Mouse (Mus musculus): ENCODE measurements around the gene Galc.
"Not testable (repeated sequence)": the region's sequence is repeated elsewhere in the genome, so short reads cannot be mapped to it uniquely, and the experiment has no call there.

Galc gene

DNA sequence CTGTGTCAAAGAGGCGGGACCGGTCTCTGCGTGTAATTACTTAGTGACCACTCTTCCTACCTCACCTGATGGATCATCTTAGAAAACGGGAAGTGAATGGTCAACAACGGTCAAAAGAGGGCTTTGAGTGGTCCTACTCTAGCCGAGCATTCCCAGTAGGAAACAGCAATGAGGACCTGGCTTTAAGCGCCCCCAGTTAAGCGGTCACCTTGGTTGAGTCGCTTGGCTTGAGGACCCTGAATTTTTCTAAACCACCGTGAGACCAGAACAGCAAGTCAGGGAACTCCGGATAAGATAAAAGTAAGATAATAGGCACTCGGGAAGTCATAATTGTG lies 226 bp upstream of the Galc start:
- in situ Hi-C loops (cut with MboI; ENCODE audit: low pct_unique_long_range_greater_than_20kb in 1 of 2, low sequenced_read_pairs in 2 of 2, unreplicated experiment in 1 of 2) = no loop called here

DNA sequence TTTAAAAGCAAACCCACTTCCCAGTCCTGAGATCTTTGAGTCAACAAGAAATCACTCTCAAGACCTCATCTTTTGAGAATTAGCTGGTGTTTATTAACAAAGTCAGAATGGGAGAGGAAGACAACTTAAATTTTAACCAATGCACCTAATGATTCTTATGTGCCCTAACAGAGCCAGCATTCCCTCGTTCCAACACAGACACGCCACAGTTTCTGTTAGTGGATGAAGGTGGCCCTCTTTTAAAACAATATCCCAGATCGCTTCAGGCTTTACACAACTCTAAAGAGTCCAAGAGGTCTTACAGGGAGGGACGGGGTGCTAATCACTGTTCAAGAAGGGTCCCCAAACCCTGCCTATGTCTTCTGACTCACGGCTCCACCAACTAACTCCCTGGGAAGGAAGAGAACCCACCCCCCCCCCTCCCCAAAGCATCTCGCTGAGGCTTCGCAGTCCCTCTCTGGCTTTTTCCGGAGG lies 851 bp downstream of the Galc start:
- in situ Hi-C loops (cut with MboI; ENCODE audit: low pct_unique_long_range_greater_than_20kb in 1 of 2, low sequenced_read_pairs in 2 of 2, unreplicated experiment in 1 of 2) = no loop called here

DNA sequence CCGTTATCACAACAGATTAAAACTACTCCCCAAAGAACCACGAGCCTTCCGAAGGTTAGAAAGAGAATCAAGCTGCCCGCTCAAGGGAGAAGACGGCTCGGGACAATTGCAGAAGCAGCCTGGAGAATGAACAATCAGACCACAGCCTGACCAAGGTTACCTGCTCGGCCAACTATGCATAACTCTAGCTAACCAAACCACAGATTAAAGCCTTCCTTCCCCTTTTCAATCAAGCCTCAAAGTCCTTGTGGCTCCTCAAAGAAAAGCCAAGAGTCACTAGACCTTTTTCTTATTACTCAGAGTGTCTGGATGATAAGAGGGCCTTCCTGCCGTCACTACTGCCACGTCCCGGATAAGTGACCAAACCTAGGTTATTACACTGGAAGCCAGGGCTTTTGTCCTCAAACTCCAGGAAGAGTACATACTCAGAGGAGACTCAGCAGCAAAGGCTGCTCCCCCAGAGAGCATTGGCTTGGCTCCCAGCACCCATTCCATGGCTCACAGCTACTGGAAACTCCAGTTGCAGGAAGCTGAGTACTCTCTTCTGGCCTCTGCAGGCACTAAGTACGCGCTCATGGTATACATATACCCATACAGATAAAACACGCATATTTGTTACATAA lies 3.8 kb downstream of the Galc start:
- in situ Hi-C loops (cut with MboI; ENCODE audit: low pct_unique_long_range_greater_than_20kb in 1 of 2, low sequenced_read_pairs in 2 of 2, unreplicated experiment in 1 of 2) = no loop called here

DNA sequence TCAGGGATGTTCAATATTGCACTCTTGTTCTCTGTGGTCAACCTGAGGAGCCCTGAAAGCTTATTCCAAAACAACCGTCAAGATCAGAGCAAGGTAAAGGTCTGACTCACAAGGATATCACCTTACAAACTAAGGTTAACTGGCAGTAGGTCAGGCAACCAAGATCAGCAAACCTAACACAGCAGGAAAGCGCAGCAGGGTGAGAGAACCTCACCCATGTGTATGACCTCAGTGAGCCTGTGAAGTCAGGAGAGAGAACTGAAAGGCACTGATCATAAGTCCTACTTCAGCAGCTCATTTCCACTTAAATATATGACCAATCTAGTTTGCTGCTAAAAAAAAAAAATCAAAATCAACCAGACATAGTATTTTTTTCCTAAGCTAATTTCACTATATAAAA lies 6.8 kb downstream of the Galc start:
- in situ Hi-C loops (cut with MboI; ENCODE audit: low pct_unique_long_range_greater_than_20kb in 1 of 2, low sequenced_read_pairs in 2 of 2, unreplicated experiment in 1 of 2) = no loop called here

DNA sequence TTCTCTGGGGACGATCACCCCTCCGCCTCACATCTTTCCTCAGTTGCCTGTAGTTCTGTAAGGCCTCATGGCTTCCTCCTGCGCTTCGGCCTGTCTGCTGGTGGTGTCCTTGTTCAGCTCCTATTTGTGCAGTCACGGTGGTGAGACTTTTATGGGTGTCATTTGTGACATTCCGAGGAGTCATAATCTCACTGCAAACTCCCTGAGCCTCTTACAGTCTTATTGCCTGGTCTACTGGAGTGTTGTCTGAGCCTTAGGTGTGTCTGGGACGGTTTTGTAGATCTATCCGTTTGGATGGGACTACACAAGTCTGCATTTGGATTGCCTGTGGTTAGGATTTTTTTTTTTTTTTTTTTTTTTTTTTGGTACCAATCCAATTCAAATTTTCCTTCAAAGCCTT lies 8.9 kb downstream of the Galc start:
- in situ Hi-C loops (cut with MboI; ENCODE audit: low pct_unique_long_range_greater_than_20kb in 1 of 2, low sequenced_read_pairs in 2 of 2, unreplicated experiment in 1 of 2) = no loop called here

DNA sequence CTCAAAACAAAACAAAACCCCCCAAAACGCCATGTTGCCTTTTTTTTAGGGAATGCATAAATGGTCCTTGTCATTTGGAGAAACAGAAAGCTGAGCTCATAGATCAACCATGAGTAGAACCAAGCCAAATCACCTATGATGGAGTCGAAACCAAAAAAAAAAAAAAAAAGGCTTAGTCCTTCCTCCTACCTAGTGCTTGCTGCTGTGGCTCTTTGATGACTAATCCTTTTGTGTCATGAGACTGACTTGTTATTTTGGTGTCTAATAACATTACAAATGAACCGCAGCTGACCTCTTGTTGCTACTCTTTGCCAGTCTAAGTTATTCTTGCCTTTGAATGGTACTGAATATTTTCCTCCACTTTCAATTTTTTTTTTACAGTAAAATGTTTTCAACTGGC lies 9.6 kb downstream of the Galc start:
- in situ Hi-C loops (cut with MboI; ENCODE audit: low pct_unique_long_range_greater_than_20kb in 1 of 2, low sequenced_read_pairs in 2 of 2, unreplicated experiment in 1 of 2) = no loop called here

DNA sequence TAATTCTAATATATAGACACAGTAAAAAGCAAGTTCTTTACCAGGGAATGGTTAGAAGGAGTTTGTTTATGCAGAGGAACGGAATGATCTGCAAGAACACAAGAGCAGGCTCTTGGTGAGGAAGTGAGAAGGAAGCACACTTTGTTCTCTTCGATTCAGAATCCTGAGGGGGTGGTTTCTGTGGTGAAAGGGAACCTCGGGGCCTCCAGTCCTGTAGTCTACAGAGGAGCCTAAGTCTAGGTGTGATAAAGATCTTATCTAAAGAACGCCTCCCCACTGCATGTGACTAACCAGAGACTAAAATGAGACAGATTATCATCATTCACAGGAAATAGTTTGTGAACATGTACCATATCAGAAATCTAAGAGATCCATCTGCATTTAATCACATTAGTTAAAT lies 12.4 kb downstream of the Galc start:
- in situ Hi-C loops (cut with MboI; ENCODE audit: low pct_unique_long_range_greater_than_20kb in 1 of 2, low sequenced_read_pairs in 2 of 2, unreplicated experiment in 1 of 2) = no loop called here

DNA sequence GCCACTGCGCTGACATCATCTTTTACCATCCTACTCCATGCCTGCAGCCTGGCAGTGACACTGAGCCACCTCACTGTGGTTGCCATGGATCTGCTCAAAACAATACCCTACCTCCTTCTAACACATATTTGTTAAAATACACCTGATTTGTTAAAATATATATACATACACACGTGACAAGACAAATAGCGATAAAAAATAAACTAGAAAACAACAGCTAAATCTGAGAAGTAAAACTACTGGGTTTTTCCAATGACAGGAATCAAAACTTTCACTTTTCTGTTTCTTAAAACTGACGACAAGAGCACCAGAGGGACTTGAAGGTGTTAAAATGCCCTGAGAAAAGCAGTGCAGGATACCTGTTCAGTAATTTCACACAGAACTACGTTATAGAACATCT lies 14.4 kb downstream of the Galc start:
- in situ Hi-C loops (cut with MboI; ENCODE audit: low pct_unique_long_range_greater_than_20kb in 1 of 2, low sequenced_read_pairs in 2 of 2, unreplicated experiment in 1 of 2) = no loop called here

DNA sequence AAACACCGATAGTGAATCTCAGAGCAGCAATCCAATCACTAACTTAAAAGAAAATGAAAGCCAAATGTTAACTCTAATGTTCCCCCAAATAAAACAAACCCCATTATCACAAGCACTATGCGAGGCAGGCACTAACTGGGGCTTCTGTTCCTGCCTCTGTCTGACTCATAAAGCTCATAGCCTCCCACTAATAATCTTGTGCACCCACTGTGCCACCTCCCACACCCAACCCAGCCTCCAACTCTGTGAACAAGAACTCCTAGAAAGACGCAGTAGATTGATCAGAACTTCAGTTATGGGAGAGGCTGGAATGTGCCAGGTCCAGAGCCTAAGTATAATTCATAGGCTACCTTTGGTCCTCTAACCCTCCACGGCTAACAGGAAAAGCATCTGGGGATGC lies 15.1 kb downstream of the Galc start:
- in situ Hi-C loops (cut with MboI; ENCODE audit: low pct_unique_long_range_greater_than_20kb in 1 of 2, low sequenced_read_pairs in 2 of 2, unreplicated experiment in 1 of 2) = no loop called here

DNA sequence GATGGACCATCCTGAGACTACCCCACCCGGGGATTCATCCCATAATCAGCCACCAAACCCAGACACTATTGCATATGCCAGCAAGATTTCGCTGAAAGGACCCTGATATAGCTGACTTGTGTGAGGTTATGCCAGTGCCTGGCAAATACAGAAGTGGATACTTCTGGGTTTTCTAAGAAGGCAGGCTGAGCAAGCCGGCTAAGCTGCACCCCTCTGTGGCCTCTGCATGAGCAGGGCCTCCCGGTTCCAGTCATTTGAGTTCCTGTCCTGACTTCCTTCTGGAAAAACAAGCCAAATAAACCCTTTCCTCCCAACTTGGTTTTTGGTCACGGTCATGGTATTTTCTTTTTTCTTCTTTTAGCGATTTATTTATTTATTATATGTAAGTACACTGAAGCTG lies 20.8 kb downstream of the Galc start:
- in situ Hi-C loops (cut with MboI; ENCODE audit: low pct_unique_long_range_greater_than_20kb in 1 of 2, low sequenced_read_pairs in 2 of 2, unreplicated experiment in 1 of 2) = not testable (repeated sequence)

DNA sequence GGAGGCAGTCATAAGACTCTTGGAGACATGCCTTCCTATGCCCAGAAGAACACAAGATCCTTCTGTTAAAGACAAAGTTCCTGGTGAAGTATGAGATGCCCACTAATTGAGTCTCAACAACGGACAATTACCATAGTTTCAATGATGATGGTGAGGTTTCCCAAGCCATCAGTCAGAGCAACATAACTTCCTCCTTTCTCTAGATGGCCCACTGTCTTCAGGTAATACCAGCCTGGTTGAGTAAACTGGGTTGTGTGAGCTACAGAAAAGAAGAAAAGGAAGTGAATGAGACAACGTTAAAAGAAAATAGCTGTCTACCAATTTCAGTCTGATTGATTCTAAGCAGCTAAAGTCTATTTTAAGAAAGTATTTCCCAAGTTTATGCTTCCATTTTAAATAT lies 32.2 kb downstream of the Galc start:
- in situ Hi-C loops (cut with MboI; ENCODE audit: low pct_unique_long_range_greater_than_20kb in 1 of 2, low sequenced_read_pairs in 2 of 2, unreplicated experiment in 1 of 2) = no loop called here

DNA sequence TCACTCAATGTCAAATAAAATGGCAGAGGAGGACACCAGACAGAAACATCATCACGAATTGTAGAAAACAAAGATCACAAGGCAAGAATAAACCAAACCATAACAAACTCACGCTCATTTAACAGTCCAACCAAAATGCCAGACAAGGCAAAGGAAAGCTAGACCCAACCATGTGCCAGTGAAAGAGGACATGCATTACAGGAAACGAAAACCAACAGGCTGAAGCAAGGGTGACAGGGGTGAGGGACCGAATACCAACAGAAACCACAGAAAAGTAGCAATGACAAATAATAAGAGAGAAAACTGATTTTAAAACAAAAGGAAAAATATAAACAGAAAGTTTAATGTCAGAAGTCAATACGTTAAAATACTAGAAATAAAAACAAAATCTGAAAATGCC lies 36.0 kb downstream of the Galc start:
- in situ Hi-C loops (cut with MboI; ENCODE audit: low pct_unique_long_range_greater_than_20kb in 1 of 2, low sequenced_read_pairs in 2 of 2, unreplicated experiment in 1 of 2) = no loop called here

DNA sequence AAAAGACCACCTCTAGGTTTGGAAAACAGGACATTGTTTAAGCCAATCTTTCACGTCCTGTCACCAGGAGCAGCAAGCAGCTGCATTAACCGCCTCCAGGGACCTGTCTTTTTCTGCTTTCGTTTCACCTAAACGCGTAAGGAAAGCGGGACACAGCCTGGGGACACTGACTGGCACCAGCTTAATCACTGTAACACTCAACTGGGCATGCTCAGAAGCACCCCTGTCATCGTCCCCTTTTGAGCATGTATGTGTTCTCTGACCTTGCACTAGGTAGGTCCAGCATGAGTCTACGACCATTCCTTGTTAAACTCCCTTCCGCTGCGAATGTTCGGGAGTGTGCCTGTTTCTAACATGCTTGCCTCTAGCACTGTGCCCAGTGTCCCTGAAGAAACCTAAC lies 42.8 kb downstream of the Galc start:
- in situ Hi-C loops (cut with MboI; ENCODE audit: low pct_unique_long_range_greater_than_20kb in 1 of 2, low sequenced_read_pairs in 2 of 2, unreplicated experiment in 1 of 2) = no loop called here

DNA sequence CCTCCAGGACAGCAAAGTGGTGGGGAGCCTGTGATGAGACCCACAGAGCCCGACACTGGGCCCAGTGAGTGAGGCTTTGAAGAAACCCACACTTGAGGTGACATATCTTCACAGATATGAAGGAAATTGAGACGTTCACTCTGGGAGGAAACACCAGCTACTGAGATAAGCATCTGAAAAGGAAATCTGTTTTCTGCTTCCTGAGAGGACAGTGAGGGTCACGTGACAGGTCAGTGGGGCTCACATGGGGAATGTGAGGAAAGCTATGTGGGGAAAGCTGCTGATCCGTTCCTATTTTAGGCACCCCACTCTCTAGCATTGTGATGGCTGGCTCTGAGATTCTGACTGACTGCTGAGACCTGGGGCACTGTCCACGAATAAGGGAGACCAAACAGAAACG lies 43.7 kb downstream of the Galc start:
- in situ Hi-C loops (cut with MboI; ENCODE audit: low pct_unique_long_range_greater_than_20kb in 1 of 2, low sequenced_read_pairs in 2 of 2, unreplicated experiment in 1 of 2) = no loop called here

DNA sequence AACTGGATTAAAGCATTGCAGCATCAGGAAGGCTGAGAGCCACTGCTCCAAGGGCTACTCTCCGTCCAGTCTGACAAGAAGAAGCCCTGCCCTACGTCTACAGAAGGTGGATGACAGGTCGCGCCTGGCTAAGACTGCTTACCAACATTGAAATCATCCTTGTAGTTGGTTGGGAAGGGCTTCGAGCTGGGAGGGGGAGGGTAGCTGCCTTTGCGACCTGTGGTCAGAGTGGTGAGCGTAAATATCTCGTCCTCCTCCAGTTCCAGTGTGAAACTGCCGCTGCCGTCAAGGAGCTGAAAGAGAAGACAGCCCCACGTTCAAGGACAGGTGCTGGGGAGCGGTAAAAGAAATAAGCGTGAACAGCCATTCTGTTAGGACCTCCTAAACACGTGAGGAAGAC lies 45.1 kb downstream of the Galc start:
- in situ Hi-C loops (cut with MboI; ENCODE audit: low pct_unique_long_range_greater_than_20kb in 1 of 2, low sequenced_read_pairs in 2 of 2, unreplicated experiment in 1 of 2) = no loop called here

DNA sequence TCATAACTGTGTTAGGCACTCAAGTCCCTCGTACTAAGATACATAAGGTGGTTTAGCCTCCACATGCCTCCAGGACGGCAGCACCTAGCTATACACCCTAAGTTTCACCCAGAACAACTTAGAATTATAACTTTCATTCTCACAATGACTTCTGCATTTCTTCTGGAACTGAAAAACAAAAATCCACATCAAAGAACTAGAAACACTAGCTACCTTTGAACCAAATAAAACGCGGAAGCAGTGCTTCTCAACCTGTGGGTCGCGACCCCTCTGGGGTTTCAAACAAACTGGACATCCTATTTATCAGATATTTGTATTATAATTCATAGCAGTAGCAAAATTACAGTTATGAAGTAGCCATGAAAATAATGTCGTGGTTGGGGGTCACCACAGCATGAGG lies 45.5 kb downstream of the Galc start:
- in situ Hi-C loops (cut with MboI; ENCODE audit: low pct_unique_long_range_greater_than_20kb in 1 of 2, low sequenced_read_pairs in 2 of 2, unreplicated experiment in 1 of 2) = no loop called here

DNA sequence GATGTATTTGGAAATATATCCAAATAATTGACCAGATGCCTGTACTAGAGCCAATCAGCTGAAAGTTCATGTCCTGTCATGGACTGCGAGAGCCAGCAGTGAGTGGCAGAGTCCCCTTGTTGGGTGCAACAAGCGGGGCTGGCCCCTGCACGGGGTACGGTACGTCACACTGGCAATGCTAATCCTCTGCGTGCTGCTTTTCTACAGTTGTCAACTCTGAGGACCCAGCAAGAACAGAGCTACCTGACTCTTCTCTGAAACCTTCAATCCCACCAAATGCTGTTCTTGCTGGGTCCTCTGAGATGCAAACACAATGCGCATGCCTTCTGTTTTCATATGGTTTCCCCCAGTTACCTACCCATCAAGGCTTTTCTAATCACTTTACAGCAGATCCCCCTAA lies 45.9 kb downstream of the Galc start:
- in situ Hi-C loops (cut with MboI; ENCODE audit: low pct_unique_long_range_greater_than_20kb in 1 of 2, low sequenced_read_pairs in 2 of 2, unreplicated experiment in 1 of 2) = no loop called here

DNA sequence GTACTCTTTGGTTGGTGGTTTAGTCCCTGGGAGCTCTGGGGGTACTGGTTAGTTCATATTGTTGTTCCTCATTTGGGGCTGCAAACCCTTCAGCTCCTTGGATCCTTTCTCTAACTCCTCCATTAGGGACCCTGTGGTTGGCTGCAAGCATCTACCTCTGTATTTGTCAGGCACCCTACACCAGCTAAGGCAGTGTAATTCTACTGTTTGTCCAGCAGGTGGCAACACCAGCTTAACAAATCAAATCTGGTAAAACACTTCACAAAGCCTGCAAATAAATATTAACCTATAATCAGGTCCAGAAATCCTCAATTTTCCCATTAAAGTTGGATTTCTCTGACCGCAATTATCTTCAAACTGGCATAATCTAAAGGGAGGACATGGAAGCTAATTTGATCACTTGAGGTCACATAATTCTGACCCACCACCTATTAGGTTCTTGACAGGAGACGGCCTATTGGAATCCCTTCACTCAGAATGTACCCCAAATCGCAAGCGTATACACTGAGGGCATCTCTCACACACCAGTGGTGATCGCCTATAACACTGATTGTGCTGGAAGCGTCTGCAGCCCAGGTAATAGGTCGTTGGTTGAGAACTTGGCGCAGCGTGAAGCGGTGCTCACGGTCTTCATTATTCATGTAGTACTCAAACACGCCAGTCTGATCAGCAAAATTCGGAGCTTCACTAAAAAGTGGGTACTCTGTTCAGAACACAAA lies 46.6 kb downstream of the Galc start:
- in situ Hi-C loops (cut with MboI; ENCODE audit: low pct_unique_long_range_greater_than_20kb in 1 of 2, low sequenced_read_pairs in 2 of 2, unreplicated experiment in 1 of 2) = no loop called here

DNA sequence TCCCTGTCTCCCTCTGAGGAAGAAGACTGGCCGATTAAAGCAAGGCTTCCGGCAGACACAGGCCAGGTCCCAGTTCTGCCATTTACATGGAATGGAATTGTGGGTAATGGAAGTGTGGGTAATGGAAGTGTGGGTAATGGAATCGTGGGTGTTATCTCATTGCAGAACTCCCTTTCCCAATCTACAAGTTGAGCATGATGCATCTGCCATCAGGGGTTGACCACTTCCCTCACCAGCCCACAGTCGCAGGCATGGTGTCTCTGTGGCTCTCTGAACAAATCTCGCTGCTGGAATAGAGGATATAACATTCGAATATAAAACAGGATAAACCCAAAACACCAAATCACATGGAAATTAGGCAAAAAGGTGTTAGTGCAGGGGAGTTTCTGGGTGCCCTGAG lies 48.8 kb downstream of the Galc start:
- in situ Hi-C loops (cut with MboI; ENCODE audit: low pct_unique_long_range_greater_than_20kb in 1 of 2, low sequenced_read_pairs in 2 of 2, unreplicated experiment in 1 of 2) = no loop called here

DNA sequence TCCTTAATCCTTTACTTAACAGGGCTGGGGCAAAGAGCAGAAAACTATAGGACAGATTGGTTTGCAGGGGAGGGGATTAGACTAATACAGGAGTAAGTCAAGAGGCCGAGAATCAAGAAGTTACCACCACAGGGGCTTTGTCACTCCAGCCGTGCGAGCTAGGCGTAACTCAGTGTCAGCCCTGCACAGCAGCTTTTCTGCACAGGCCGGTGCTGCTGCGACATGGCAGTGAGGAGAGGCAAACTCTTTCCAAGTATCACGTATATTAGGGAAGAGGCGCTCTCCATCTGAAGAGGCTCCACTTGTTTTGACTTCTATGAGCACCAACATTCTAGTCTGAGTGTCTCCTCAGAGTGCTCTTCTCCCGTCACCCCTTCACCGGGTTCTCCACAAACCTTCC lies 51.2 kb downstream of the Galc start:
- in situ Hi-C loops (cut with MboI; ENCODE audit: low pct_unique_long_range_greater_than_20kb in 1 of 2, low sequenced_read_pairs in 2 of 2, unreplicated experiment in 1 of 2) = no loop called here

Measured in mouse embryonic stem cell (cell line).